Mouse (Mus musculus): ENCODE data around the gene Card10.

DNA sequence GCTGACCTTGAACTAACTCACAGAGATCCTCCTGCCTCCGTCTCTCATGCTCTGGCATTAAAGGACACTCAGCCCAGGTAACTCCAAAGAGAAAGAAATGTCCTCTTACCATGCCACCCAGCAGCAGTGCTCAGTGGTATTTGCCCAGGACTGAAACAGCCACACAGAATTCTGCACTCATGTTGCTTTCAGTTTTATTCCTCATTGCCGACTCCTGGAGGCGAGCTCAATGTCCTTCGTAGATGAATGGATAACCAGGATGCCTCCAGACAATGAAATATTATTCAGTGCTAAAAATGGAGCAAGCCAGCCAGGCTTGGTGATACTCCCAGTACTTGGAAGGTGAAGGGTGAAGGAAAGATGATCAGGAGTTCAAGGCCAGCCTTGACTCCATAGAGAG is 10.8 kb upstream of the Card10 start:
- TF ChIP-seq CTCF (IDR thresholded peaks at IDR 0.05; ENCODE audit: control insufficient read depth, insufficient read depth, low read length) (no peak), POLR2A (IDR thresholded peaks at IDR 0.05; ENCODE audit: borderline replicate concordance, control insufficient read depth, low read depth, low read length) (no peak)

Measured in bone marrow, adult 2 months (tissue).